Mouse (Mus musculus) forebrain, postnatal 0 days (tissue): ENCODE measurements at regions not wholly inside any gene's neighbourhood (a gene's known extent, or its start where the extent isn't known, plus 50 kb on each side); places are given as distances from the start of the nearest gene placed in this dataset.
"Not testable (repeated sequence)": the region's sequence is repeated elsewhere in the genome, so short reads cannot be mapped to it uniquely, and the experiment has no call there.

Source experiments
- ATAC-seq: fragments of 200-750 bp; cut with Nextera tagmentation; 2 replicates; pipeline ENCODE4 v1.8.0; 2017; ENCODE audit warnings: mild to moderate bottlenecking, moderate library complexity
- DNase-seq: peaks from one replicate; pipeline ENCODE4 v3.0.0-alpha.2; 2015
- H3K27ac ChIP-seq: fragments of 300-500 bp; sonication (generic); 2 replicates; pipeline ENCODE4 v1.5.1; 2014; ENCODE audit warnings: low read depth, mild to moderate bottlenecking, antibody characterized with exemption, low read length, moderate library complexity, mixed read lengths
- H3K27me3 ChIP-seq: fragments of 300-500 bp; sonication (generic); 2 replicates; pipeline ENCODE4 v1.6.1; 2014; ENCODE audit warnings: mild to moderate bottlenecking, low read length, mixed read lengths; ENCODE audit not compliant: insufficient read depth
- H3K36me3 ChIP-seq: fragments of 300-500 bp; sonication (generic); 2 replicates; pipeline ENCODE4 v1.6.1; 2014; ENCODE audit warnings: mild to moderate bottlenecking, moderate library complexity; ENCODE audit not compliant: insufficient read depth
- H3K4me1 ChIP-seq: fragments of 300-500 bp; sonication (generic); 2 replicates; pipeline ENCODE4 v1.6.1; 2014; ENCODE audit warnings: antibody characterized with exemption; ENCODE audit not compliant: insufficient read depth
- H3K4me2 ChIP-seq: fragments of 300-500 bp; sonication (generic); 2 replicates; pipeline ENCODE4 v1.6.1; 2014; ENCODE audit warnings: low read depth, mild to moderate bottlenecking, moderate library complexity
- H3K4me3 ChIP-seq: fragments of 300-500 bp; sonication (generic); 2 replicates; pipeline ENCODE4 v1.5.1; 2014; ENCODE audit warnings: low read depth, low read length, mixed read lengths
- H3K9ac ChIP-seq: fragments of 300-500 bp; sonication (generic); 2 replicates; pipeline ENCODE4 v1.6.1; 2014; ENCODE audit warnings: mild to moderate bottlenecking
- H3K9me3 ChIP-seq: fragments of 300-500 bp; sonication (generic); 2 replicates; pipeline ENCODE4 v1.6.1; 2016; ENCODE audit warnings: low read length
- CTCF ChIP-seq: sonication (generic); IDR thresholded peaks from 2 replicates; pipeline ENCODE4 v1.5.1; 2016; ENCODE audit warnings: antibody characterized with exemption, control low read depth, low read depth
- WGBS: fragments of 180-500 bp; shearing (Covaris S2); extraction: QIAGEN DNeasy Blood & Tissue Kit; methylation state at CpG from one replicate; pipeline ENCODE4 v1.1.7; 2014; 5-methylcytosine and 5-hydroxymethylcytosine counted together

DNA sequence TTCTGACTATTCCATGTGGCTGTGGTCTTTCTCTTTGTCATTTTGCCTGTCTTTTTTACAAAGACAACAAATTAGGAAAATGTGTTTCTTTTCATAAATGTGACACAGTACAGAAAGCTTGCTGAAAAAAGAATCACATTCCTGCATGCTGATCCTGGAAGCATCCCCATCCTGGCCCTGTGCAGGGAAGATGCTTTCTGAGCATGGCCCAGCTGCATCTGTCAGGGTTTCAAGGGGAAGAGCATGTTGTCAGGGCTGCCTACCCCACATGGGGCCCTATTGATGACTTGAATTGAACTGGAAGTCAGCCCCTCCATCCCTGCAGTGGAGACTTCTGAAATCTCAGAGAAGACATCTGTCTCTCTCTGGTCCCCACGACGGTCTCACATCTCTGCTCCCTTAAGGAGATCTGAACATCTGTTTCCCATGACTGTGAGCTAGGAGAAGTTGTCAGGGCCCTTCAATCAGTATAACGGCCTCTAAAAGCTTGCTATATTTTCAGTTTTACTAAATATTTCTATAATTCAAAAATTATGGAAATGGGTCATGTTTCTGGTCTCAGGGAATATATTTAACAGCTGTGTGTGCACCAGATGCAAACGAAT lies 235.8 kb upstream of the Sfrp2 start:
- H3K36me3 ChIP-seq: no peaks in the 10 kb centered on the region
- ATAC-seq (no peak), DNase-seq (no peak)
- no peaks in the 10 kb centered on the region for H3K9me3 ChIP-seq
- H3K4me1 ChIP-seq: no peaks in the 10 kb centered on the region
- H3K27ac ChIP-seq: no peak overlapping the region
- WGBS: 82% methylated on average over 4 of the region's 4 CpGs
- TF ChIP-seq CTCF: no peak
- no peak overlapping the region for H3K9ac ChIP-seq
- H3K27me3 ChIP-seq: no peaks in the 10 kb centered on the region
- no peak overlapping the region for H3K4me2 ChIP-seq
- H3K4me3 ChIP-seq: no peak overlapping the region

DNA sequence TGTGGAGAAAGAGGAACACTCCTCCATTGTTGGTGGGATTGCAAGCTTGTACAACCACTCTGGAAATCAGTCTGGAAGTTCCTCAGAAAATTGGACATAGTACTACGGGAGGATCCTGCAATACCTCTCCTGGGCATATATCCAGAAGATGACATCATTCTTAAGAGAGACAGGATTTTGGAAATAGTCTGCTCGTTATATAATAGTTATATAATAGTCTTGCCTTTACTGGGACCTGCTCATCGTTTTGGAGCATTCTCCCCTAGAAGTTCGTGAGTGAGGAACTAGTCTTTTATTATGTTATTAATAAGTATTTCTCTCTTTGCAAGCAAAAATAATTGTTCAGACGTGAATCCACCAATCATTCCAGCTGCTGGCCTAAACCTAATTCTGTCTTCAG lies 229.5 kb upstream of the Sfrp2 start:
- ATAC-seq, DNase-seq, H3K27ac ChIP-seq, H3K4me1 ChIP-seq, H3K36me3 ChIP-seq, H3K9me3 ChIP-seq, H3K4me2 ChIP-seq, H3K9ac ChIP-seq, H3K4me3 ChIP-seq, H3K27me3 ChIP-seq: not testable (repeated sequence)
- WGBS: 41% methylated on average over 5 of the region's 5 CpGs

DNA sequence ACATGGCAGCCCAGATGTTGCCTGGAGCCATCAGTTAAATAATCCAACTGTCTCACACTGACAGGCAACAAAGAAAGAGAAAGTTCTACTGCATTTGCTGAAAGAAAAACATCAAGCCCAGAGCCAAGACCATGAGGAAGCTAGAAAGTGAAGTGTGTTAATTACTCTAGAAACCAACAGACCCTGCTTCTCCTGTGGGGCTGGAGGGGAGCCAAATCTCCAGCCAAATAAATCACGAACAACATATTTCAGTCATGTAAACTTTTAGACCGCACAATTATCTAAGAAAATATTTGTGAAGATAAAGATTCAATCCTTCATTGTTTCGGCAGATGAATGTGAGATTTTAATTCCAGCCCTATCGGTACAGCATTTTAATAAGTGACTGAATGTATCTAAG lies 228.9 kb upstream of the Sfrp2 start:
- Histone ChIP-seq H3K27me3 (no peaks in the 10 kb centered on the region), H3K9ac (no peak overlapping the region), H3K9me3 (no peaks in the 10 kb centered on the region), H3K36me3 (no peaks in the 10 kb centered on the region), H3K4me1 (no peaks in the 10 kb centered on the region), H3K27ac (no peak overlapping the region), H3K4me2 (no peak overlapping the region), H3K4me3 (no peak overlapping the region)
- DNase-seq: no peak
- WGBS: 50% methylated on average over 4 of the region's 4 CpGs
- no peak for ATAC-seq
- no peak for TF ChIP-seq CTCF

DNA sequence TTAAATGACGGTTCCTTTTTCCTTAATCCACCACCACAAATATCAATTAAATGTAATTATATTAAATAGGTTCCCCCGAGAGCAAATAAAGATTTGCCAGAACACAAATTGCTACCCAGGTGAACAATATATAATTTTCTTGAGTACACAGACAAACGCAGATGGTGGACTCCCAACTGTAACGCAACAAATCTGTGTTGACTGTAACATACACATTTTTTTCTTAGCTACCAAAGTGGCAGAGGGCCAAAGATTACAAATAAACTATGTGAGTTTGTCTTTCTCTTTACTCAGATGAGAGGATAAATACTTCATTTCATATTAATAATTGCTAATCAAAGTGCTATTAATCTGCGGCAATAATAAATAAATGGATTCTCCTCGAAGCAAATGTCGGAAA lies 228.4 kb upstream of the Sfrp2 start:
- WGBS: 50% methylated on average over 7 of the region's 7 CpGs
- DNase-seq (no peak), ATAC-seq (no peak)
- H3K36me3 ChIP-seq: no peaks in the 10 kb centered on the region
- no peaks in the 10 kb centered on the region for H3K4me1 ChIP-seq
- H3K9ac ChIP-seq: no peak overlapping the region
- H3K4me3 ChIP-seq: no peak overlapping the region
- TF ChIP-seq CTCF: no peak
- no peak overlapping the region for H3K4me2 ChIP-seq
- H3K9me3 ChIP-seq: no peaks in the 10 kb centered on the region
- no peak overlapping the region for H3K27ac ChIP-seq
- H3K27me3 ChIP-seq: no peaks in the 10 kb centered on the region

DNA sequence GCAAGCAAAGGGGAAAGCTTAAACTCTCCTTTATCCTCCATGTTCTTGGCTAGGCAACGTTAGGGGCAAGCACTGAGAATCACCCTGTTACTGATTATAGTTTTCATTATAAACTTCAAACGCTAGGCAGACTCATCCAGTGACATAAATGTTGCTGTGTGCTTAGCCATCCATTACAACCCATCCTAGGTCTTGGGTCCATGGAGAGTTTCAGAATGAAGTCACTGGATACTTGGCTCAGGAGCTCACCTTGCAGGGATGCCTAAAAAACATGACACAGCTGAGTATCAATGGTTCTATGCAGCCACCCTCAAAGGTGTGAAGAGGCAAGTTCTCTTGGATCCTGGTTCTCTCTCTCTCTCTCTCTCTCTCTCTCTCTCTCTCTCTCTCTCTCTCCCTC lies 227.2 kb upstream of the Sfrp2 start:
- WGBS: 67% methylated on average over 2 of the region's 2 CpGs
- no peak for DNase-seq
- H3K4me1 ChIP-seq: no peaks in the 10 kb centered on the region

DNA sequence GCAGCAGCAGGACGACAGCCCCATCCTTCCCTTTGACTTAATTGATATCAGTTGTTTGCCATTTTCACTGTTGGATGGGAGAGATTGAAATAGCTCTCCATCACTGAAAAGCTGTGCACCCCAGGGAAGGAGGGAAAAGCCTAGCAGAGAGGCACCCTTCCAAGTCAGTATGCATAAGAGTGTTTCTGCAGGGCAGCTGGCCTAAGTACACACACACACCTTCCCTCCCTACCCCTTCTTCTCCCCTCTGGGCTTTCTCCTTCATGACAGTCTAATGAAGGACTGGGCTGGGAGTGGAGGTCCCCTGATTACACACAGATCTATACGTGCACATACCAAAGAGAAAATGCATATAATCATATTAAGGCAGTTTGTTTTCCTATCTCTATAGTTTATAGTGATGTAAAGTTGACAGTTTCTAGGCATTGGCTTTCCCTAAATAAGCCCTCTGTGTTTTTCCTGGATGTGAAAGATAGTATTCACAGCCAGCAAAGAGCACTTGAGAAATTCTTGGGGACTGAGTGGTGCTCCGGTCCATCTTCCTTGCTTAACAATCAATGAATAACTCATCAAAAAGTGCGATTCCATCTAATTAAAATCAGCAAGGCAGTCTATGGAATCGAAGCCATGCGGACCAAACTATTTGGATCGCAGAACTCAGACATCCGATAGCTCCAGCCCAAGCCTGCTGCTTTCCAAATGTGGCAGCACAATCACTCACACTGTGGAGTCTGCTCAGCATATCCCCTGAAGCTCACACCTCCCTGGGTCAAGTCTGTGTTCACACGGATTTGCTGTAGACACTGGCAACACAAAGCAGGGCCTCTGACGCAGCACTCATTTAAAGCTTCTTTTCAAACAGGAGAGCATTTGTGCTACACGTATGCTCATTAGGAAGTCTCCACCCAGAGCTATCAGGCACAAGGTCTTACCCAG lies 224.9 kb upstream of the Sfrp2 start:
- H3K9me3 ChIP-seq: no peaks in the 10 kb centered on the region
- TF ChIP-seq CTCF: no peak
- no peak overlapping the region for H3K4me3 ChIP-seq
- H3K9ac ChIP-seq: no peak overlapping the region
- DNase-seq (peak; percentile 25), ATAC-seq (peak; percentile 71)
- 44% methylated on average over 11 of the region's 11 CpGs for WGBS
- no peaks in the 10 kb centered on the region for H3K36me3 ChIP-seq
- H3K27ac ChIP-seq: no peak overlapping the region
- no peaks in the 10 kb centered on the region for H3K27me3 ChIP-seq
- no peak overlapping the region for H3K4me2 ChIP-seq
- H3K4me1 ChIP-seq: no peaks in the 10 kb centered on the region

More for the DNA sequence above, 227.2 kb upstream of the Sfrp2 start:
- Histone ChIP-seq H3K4me3 (no peak overlapping the region), H3K36me3 (no peaks in the 10 kb centered on the region), H3K4me2 (no peak overlapping the region), H3K9me3 (no peaks in the 10 kb centered on the region), H3K27me3 (no peaks in the 10 kb centered on the region), H3K27ac (no peak overlapping the region), H3K9ac (no peak overlapping the region)
- ATAC-seq: no peak
- no peak for TF ChIP-seq CTCF

DNA sequence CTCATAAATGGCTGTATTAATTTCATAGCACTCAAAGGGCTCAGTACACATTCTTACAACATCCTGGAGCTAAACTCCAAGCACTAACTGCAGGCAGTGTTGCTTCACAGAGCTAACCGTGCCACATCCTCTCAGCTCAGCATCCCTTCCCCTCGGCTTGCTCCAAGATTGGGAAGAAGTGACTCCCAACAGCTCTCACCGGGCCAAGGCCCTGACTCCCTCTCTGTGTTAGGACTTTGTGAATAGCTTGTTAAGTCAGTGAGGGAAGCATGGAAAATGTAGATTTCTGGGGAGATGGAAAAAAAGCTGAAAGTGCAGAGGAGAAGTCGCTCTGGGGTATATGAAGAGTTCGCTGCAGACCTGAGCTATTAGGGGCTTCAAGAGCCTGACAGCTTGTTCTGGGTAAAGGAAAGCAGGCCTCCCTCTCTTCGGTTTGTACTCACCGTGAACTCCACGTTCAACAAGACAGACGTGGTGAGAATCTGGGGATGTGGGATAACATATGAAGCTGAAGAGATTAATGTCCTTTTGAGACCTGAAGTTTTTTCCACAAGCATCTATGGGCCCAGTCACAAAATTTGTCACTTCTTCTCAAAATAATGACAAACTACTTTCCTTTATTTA lies 213.5 kb upstream of the Sfrp2 start:
- no peak for TF ChIP-seq CTCF
- Histone ChIP-seq H3K4me3 (no peak overlapping the region), H3K9ac (no peak overlapping the region), H3K9me3 (no peaks in the 10 kb centered on the region), H3K27me3 (no peaks in the 10 kb centered on the region), H3K4me1 (no peaks in the 10 kb centered on the region), H3K36me3 (no peaks in the 10 kb centered on the region), H3K27ac (no peak overlapping the region), H3K4me2 (no peak overlapping the region)
- DNase-seq (no peak), ATAC-seq (no peak)
- WGBS: 88% methylated on average over 9 of the region's 9 CpGs
